Comparison of ENCODE assay signal across 32 mouse cellular contexts in the genomic region with DNA sequence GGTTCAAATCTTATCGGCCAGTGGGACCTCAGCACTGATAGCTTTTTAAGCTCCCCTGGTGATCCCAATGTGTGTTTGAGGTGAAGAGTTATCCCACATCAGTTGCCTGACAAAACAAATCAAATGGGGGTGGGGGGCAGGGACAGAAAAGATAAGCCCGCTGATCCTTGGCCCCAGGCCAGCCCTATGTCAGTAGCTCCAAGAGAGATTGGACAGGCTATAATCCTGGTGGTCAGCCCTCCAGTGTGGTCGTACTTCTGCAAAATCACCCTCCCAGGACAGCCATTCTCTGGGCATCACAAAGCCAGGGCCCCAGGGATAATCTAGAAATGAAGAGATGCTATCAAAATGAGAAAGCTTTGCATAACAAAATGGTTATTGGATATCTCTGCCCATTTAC. TPM values are rescaled to one million over a fixed set of nuclear protein-coding genes. Genes with fewer than 3 reads are reported as not detected.
"Had no signal": no experiment of that assay in that cellular context is flagged by ENCODE, and none has a peak within 500 bp of the region (broad histone marks: within the 10 kb centered on the region; RNA-seq: fewer than 3 reads in every experiment).

No protein-coding gene starts in this region.

- H3K36me3 ChIP-seq: embryonic facial prominence, embryonic 10.5 days; embryonic facial prominence, embryonic 12.5 days; embryonic facial prominence, embryonic 13.5 days; embryonic facial prominence, embryonic 15.5 days; forebrain, embryonic 10.5 days; forebrain, embryonic 12.5 days; forebrain, embryonic 15.5 days had no signal

- H3K27ac ChIP-seq: embryonic facial prominence, embryonic 10.5 days; embryonic facial prominence, embryonic 12.5 days; embryonic facial prominence, embryonic 13.5 days; embryonic facial prominence, embryonic 15.5 days; forebrain, embryonic 10.5 days; forebrain, embryonic 12.5 days; forebrain, embryonic 13.5 days; forebrain, embryonic 15.5 days; gastrocnemius, adult 2 months; heart, adult 2 months had no signal

- H3K27me3 ChIP-seq: embryonic facial prominence, embryonic 15.5 days; forebrain, embryonic 12.5 days; forebrain, embryonic 13.5 days; forebrain, embryonic 15.5 days had no signal

- H3K4me3 ChIP-seq: embryonic facial prominence, embryonic 10.5 days; embryonic facial prominence, embryonic 12.5 days; embryonic facial prominence, embryonic 13.5 days; embryonic facial prominence, embryonic 15.5 days; erythroblast, embryonic 14.5 days; forebrain, embryonic 10.5 days; forebrain, embryonic 12.5 days; forebrain, embryonic 13.5 days; forebrain, embryonic 15.5 days; gastrocnemius, adult 2 months; heart, adult 2 months had no signal

- H3K9ac ChIP-seq: embryonic facial prominence, embryonic 12.5 days; embryonic facial prominence, embryonic 13.5 days; embryonic facial prominence, embryonic 15.5 days; forebrain, embryonic 12.5 days; forebrain, embryonic 13.5 days; forebrain, embryonic 15.5 days; forebrain, postnatal 0 days had no signal

- ATAC-seq: forebrain, embryonic 15.5 days had no signal

- H3K4me2 ChIP-seq: embryonic facial prominence, embryonic 12.5 days; embryonic facial prominence, embryonic 13.5 days; embryonic facial prominence, embryonic 15.5 days; forebrain, embryonic 12.5 days; forebrain, embryonic 13.5 days; forebrain, embryonic 15.5 days had no signal

- H3K9me3 ChIP-seq: embryonic facial prominence, embryonic 12.5 days; embryonic facial prominence, embryonic 13.5 days; embryonic facial prominence, embryonic 15.5 days; forebrain, embryonic 10.5 days; forebrain, embryonic 12.5 days; forebrain, embryonic 13.5 days; forebrain, embryonic 15.5 days had no signal

- DNase-seq: gastrocnemius, postnatal 25 days; gastrocnemius, postnatal 36 days had no signal

- H3K4me1 ChIP-seq: embryonic facial prominence, embryonic 10.5 days; embryonic facial prominence, embryonic 12.5 days; embryonic facial prominence, embryonic 13.5 days; embryonic facial prominence, embryonic 15.5 days; forebrain, embryonic 12.5 days; forebrain, embryonic 13.5 days; forebrain, embryonic 15.5 days had no signal

RNA-seq across cellular contexts. Expression of gene Rbp3, which starts 5.0 kb away (rescaled TPM):
- total RNA-seq: common myeloid progenitor, adult 5-6 weeks; gastrocnemius, adult 18-20 months; gastrocnemius, adult 2 months; gastrocnemius, adult 8-10 months; gastrocnemius, postnatal 10 days; gastrocnemius, postnatal 14 days; gastrocnemius, postnatal 25 days; gastrocnemius, postnatal 36 days; gastrocnemius, postnatal 4 days; granulocyte monocyte progenitor cell, adult 5-6 weeks; heart, adult 18-20 months; heart, adult 2 months; heart, adult 8-10 months had no signal
- polyA plus RNA-seq: cerebellum, adult 2 months; cortical plate, adult 2 months; embryonic facial prominence, embryonic 11.5 days; embryonic facial prominence, embryonic 13.5 days; embryonic facial prominence, embryonic 14.5 days; embryonic facial prominence, embryonic 15.5 days; erythroblast, embryonic 14.5 days; forebrain, embryonic 10.5 days; forebrain, embryonic 11.5 days; forebrain, embryonic 12.5 days; forebrain, embryonic 13.5 days; forebrain, embryonic 14.5 days; forebrain, embryonic 16.5 days; frontal cortex, adult 2 months; gonadal fat pad, adult 2 months; heart, adult 2 months had no signal

RNA-seq across cellular contexts. Expression of gene Gdf2, which starts 18.0 kb away (rescaled TPM):
- total RNA-seq: common myeloid progenitor, adult 5-6 weeks; gastrocnemius, adult 18-20 months; gastrocnemius, adult 2 months; gastrocnemius, adult 8-10 months; gastrocnemius, postnatal 10 days; gastrocnemius, postnatal 14 days; gastrocnemius, postnatal 25 days; gastrocnemius, postnatal 36 days; gastrocnemius, postnatal 4 days; granulocyte monocyte progenitor cell, adult 5-6 weeks had no signal
- polyA plus RNA-seq: cortical plate, adult 2 months; embryonic facial prominence, embryonic 10.5 days; embryonic facial prominence, embryonic 11.5 days; embryonic facial prominence, embryonic 12.5 days; embryonic facial prominence, embryonic 14.5 days; embryonic facial prominence, embryonic 15.5 days; erythroblast, embryonic 14.5 days; forebrain, embryonic 10.5 days; forebrain, embryonic 11.5 days; forebrain, embryonic 12.5 days; forebrain, embryonic 13.5 days; forebrain, embryonic 14.5 days; forebrain, embryonic 15.5 days; forebrain, embryonic 16.5 days had no signal

RNA-seq across cellular contexts. Expression of gene Zfp488, which starts 19.7 kb away (rescaled TPM):
- total RNA-seq: common myeloid progenitor, adult 5-6 weeks; gastrocnemius, adult 18-20 months; gastrocnemius, adult 2 months; gastrocnemius, postnatal 25 days; gastrocnemius, postnatal 36 days; granulocyte monocyte progenitor cell, adult 5-6 weeks; heart, adult 2 months; heart, adult 8-10 months had no signal
- polyA plus RNA-seq: erythroblast, embryonic 14.5 days; heart, adult 2 months had no signal

RNA-seq across cellular contexts. Expression of gene Gdf10, which starts 35.5 kb away (rescaled TPM):
- total RNA-seq: common myeloid progenitor, adult 5-6 weeks; granulocyte monocyte progenitor cell, adult 5-6 weeks had no signal
- polyA plus RNA-seq: erythroblast, embryonic 14.5 days had no signal

RNA-seq across cellular contexts. Expression of gene Gm30083, which starts 56.1 kb away (rescaled TPM):
- total RNA-seq: common myeloid progenitor, adult 5-6 weeks; forebrain, postnatal 0 days; gastrocnemius, adult 18-20 months; gastrocnemius, adult 2 months; gastrocnemius, adult 8-10 months; gastrocnemius, postnatal 10 days; gastrocnemius, postnatal 14 days; gastrocnemius, postnatal 25 days; gastrocnemius, postnatal 36 days; gastrocnemius, postnatal 4 days; granulocyte monocyte progenitor cell, adult 5-6 weeks; heart, adult 18-20 months; heart, adult 2 months; heart, adult 8-10 months had no signal
- polyA plus RNA-seq: cerebellum, adult 2 months; cortical plate, adult 2 months; embryonic facial prominence, embryonic 10.5 days; embryonic facial prominence, embryonic 11.5 days; embryonic facial prominence, embryonic 12.5 days; embryonic facial prominence, embryonic 13.5 days; embryonic facial prominence, embryonic 14.5 days; embryonic facial prominence, embryonic 15.5 days; erythroblast, embryonic 14.5 days; forebrain, embryonic 10.5 days; forebrain, embryonic 11.5 days; forebrain, embryonic 12.5 days; forebrain, embryonic 13.5 days; forebrain, embryonic 14.5 days; forebrain, embryonic 15.5 days; forebrain, embryonic 16.5 days; forebrain, postnatal 0 days; frontal cortex, adult 2 months; gonadal fat pad, adult 2 months; heart, adult 2 months had no signal
